Mouse (Mus musculus) right cerebral cortex, adult 2 months (tissue): ENCODE results near the gene Rcor3.

ENCODE experiments used
- DNase-seq, 2 experiments: peaks; one replicate each; pipeline ENCODE4 v3.0.0; 2021 to 2022; ENCODE audit warnings: low spot score in 2 of 2

Rcor3 gene

GRCm38 (mm10) chr1:192094451-192095170 is 43.3 kb downstream of the Rcor3 start:
- peak; percentile 73 to 84 for DNase-seq

- peak; percentile 91 to 92 for DNase-seq
Observed at GRCm38 (mm10) chr1:192092879-192093660, 44.8 kb downstream of the Rcor3 start.

- DNase-seq = peak; percentile 90
Observed at GRCm38 (mm10) chr1:192091806-192092772, 45.8 kb downstream of the Rcor3 start, which contains the start of gene Traf5. Gene Traf5, minus strand, starts transcription at chr1:192092559.

GRCm38 (mm10) chr1:192090689-192091567 is 46.9 kb downstream of the Rcor3 start:
- DNase-seq = no peak

GRCm38 (mm10) chr1:192090281-192090680 is 47.6 kb downstream of the Rcor3 start:
- no peak for DNase-seq

- no peak for DNase-seq
Observed at GRCm38 (mm10) chr1:192089208-192090166, 48.4 kb downstream of the Rcor3 start.

GRCm38 (mm10) chr1:192088011-192088410 is 49.9 kb downstream of the Rcor3 start:
- DNase-seq = no peak

- no peak for DNase-seq
Observed at GRCm38 (mm10) chr1:192087098-192087497, 50.8 kb downstream of the Rcor3 start.

GRCm38 (mm10) chr1:192086279-192087037 is 51.4 kb downstream of the Rcor3 start:
- DNase-seq = no peak

- DNase-seq = no peak
Observed at GRCm38 (mm10) chr1:192085218-192085617, 52.6 kb downstream of the Rcor3 start.

GRCm38 (mm10) chr1:192082646-192083045 is 55.2 kb downstream of the Rcor3 start:
- no peak for DNase-seq

- no peak for DNase-seq
Observed at GRCm38 (mm10) chr1:192081129-192081528, 56.7 kb downstream of the Rcor3 start.

GRCm38 (mm10) chr1:192079121-192079520 is 58.7 kb downstream of the Rcor3 start:
- DNase-seq = no peak

GRCm38 (mm10) chr1:192078406-192078805 is 59.5 kb downstream of the Rcor3 start:
- no peak for DNase-seq

- peak in 1 of 2 experiments; percentile 60 for DNase-seq
Observed at GRCm38 (mm10) chr1:192076796-192077535, 60.9 kb downstream of the Rcor3 start.

- no peak for DNase-seq
Observed at GRCm38 (mm10) chr1:192076101-192076500, 61.8 kb downstream of the Rcor3 start.

GRCm38 (mm10) chr1:192074824-192075223 is 63.0 kb downstream of the Rcor3 start:
- DNase-seq = no peak

GRCm38 (mm10) chr1:192072426-192072825 is 65.4 kb downstream of the Rcor3 start:
- DNase-seq = no peak
